Mouse (Mus musculus) left cerebral cortex, adult 9 months (tissue): ENCODE measurements around the gene Cnst.

Source experiments
- DNase-seq, 2 experiments: peaks; one replicate each; pipeline ENCODE4 v3.0.0; 2022; ENCODE audit warnings: low spot score in 2 of 2

Cnst gene

GRCm38 (mm10) chr1:179591639-179592038 lies 45.5 kb downstream of the Cnst start:
- DNase-seq: peak; percentile 36 to 45

- no peak for DNase-seq
These were observed 46.0 kb downstream of the Cnst start for GRCm38 (mm10) chr1:179592143-179592542.

DNA sequence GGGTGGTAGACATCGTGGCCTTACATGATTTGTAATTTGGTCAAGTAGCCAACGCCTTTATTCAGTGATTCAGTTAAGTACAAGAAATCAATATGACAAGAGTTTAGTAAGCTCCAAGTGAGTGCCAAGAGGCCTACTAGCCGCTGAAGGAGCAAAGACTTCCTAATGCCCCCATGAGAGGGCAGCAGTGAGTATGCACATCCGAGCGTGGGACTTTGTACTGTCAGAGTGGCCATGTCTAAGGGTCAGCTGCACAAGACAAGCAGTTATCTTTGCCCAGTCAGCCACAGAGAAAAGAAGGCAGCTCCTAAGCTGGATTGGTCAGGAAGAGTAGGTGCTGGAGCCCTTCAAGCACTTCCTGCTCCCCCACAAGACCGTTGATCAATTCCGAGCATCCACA lies 46.8 kb downstream of the Cnst start:
- no peak for DNase-seq

DNA sequence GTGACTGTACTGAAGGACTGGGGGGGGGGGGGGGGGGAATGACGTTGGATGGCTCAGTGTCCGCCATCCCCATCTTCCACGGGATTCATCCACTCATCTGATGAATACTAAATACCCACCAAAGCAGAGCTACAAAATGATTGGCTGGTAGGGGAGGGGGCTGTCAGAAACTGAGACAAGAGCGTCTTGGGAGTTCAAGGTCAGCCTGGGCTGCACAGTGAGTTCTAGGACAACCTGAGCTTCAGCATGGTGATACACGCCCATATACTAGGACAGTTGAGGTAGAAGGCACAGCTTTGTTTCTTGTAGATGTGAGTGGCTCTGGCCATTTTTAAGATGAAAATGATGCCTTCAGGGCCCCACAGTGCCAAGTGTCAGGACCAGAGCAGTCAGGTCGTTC lies 52.2 kb downstream of the Cnst start:
- no peak for DNase-seq

GRCm38 (mm10) chr1:179604526-179604925 lies 58.4 kb downstream of the Cnst start:
- no peak for DNase-seq

DNA sequence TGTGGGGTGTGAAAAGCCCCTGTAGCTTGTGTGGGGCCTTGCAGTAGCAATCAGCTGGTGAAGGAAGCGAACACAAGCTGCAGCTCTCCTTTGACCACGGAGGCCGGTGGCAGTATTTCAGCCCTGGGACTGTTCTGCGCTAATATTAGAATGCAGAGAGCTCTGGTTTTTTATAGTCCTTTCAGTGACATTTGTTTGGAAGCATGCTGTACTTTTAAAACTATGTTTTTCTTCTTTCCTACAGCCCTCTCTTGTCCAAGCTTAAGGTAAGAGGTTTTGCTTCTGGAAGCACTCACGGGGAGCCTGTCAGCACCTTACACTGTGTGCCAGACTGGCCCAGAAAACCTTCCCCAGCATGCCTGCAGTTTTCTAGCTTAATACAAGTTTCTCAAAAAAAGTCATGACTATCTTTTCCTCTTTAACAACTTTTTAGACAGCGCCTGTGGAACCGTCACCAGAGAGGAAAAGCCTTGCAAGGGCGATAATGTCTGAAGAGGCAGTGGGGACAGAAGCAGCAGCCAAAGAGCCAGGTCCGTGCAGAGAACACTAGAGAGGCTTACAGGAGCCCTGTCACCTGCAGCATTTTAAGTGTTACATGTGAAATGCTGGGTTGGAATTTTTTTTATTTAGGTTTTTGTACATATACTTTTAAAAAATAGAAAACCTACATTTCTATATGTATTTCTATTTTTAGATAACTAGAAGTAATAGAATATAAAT lies 60.0 kb downstream of the Cnst start:
- DNase-seq: no peak

DNA sequence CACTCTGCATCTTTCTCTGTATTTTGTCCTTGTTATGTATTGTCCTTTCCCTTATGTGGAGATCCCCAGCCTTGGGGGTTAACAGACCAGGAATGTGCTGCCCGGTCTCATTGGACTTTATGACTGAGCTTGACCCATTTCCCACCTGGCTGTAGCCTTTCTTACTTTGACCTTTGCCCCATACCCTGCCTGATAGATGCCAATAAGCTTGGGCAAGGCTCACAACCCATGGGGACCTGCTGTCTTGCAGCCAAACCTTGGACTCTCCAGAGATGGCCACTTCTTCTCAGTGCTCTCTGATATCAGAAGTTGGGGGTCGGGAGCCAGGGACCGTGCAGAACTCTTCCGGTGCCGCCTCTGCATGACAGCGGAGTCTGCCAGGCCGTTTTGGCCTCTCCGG lies 62.4 kb downstream of the Cnst start:
- DNase-seq: no peak

DNA sequence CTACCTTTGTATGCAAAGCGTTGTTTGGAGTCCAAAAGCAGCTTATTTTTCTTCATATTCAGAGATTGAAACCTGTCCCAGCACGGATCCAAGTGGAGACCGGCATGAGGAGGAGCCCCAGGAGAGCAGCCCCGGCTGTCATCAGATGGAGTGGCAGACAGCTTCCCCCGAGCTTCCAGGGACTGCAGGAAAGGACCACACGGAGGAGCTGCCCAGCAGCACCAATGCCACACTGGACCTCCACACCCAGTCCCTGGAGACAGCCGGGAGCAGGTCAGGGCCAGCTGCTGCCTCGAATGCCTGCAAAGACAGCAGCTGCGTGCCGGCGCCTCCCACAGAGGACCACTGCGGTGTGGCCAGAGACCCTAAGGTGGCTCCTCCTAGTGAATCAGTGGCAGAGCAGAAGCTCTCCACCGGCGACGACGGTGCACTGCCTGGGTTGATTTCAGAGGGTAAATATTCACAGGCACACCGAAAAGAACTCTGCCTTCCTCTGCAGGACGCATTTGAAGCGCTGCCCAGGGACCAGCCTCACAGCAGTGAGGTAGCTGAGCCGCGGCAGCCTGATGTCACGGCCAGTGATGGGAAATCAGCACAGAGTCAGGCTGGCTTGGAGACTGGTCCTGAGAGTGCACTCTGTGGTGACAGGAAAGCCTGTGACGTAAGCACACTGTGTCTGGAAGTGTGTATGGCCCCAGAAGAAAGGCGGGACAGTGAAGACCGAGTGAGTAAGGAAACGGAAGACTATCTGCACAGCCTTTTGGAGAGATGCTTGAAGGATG lies 63.7 kb downstream of the Cnst start:
- no peak for DNase-seq

- DNase-seq: no peak
These were observed 65.0 kb downstream of the Cnst start for GRCm38 (mm10) chr1:179611182-179611581.

DNA sequence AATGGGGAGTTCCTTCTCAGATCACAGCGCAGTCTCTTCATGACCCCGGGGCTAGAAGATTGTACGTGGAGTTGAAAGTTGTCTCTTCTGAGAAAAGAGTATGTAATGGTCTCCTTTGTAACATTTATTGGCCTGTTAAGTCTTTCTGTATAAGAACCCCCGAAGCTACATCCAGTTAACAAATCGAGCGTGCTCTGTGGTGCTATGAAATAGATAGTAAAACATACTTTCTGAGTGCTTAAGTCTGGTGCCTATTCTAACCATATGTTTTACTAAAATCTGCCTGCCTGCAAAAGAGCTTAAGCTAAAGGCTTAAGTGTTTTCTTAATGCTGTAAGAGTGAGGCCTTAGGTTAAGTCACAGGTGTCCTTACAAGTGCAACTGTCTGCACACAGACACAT lies 66.2 kb downstream of the Cnst start:
- DNase-seq: no peak

DNA sequence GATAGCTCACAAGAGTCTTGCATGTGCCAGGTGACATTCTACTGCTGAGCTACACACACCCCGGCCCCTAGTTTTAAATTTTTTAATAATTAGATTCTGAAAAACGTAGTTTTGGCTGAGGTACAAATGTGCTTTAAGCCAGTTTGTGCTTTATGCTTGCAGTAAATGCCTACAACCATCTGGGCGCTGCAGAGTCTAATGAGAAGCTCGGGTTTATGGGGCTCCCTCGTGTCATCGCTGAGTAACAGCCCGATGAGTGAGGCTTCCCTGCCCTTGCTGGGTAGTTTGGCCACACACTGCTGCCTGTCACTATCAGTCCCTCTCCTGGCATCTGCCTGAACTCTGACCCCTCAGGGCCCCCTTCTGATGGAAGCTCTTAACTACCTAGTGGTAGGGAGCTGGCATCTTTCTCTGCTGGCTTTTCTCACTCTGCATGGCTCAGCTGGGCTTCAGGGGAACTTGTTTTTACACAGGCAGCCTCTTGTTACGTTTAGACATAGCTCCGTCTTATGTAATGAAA lies 66.9 kb downstream of the Cnst start:
- no peak for DNase-seq

- DNase-seq: no peak
These were observed 71.3 kb downstream of the Cnst start for GRCm38 (mm10) chr1:179617426-179617825.

DNA sequence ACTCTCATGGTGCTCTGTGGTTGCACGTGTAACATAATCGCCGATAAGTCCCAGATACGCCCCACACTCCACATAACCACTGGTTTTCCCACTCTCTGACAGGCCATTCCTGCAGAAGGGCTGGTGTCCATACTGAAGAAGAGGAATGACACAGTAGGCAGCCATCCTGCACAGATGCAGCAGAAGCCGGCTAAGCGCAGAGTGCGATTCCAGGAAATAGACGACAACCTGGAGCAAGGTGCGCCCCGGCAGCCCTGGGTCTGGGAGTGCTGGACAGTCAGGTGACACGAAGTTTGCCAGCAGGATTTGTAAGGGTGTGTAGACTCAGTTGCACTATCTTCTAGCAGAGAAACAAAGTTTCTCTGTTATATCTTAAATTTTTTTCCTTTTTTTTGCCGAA lies 76.5 kb downstream of the Cnst start:
- no peak for DNase-seq

DNA sequence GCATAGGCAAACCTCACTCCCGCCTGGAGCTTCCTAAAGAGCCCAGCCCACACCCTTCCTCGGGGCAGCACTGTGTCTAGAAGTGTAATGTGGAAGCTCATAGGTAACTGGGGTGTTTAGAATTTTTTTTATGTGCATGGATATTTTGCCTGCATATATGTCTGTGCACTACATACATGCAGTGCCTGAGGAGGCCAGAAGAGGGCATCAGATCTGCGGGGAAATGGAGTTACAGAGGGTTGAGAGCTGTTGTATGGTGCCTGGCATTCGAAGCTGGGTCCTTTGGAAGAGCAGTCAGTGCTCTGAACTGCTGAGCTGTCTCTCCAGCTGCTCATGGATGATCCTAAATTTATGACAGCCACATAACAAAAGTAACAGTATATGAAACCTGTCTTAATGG lies 77.5 kb downstream of the Cnst start:
- DNase-seq: peak in 1 of 2 experiments; percentile 24

DNA sequence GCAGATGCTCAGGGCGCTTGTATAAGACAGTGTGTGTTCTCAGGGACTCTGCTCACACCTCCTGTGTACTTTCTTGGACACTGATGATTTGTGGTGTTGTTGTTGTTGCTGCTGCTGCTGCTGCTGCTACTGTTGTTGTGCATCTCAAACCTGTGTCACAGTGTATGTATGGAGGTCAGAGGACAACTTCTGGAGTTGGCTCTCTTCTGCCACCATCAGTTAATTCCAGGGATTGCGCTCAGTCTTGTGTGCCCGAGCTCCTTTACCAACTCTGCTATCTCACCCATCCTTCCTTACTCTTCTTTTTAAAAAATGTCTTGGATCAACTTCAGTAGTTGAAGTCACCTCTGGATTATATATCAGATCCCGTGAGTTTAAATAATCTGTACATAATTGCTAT lies 78.2 kb downstream of the Cnst start:
- peak in 1 of 2 experiments; percentile 30 for DNase-seq

- DNase-seq: no peak
These were observed 81.7 kb downstream of the Cnst start for GRCm38 (mm10) chr1:179627855-179628254.

- no peak for DNase-seq
These were observed 82.4 kb downstream of the Cnst start for GRCm38 (mm10) chr1:179628438-179629106.

- DNase-seq: no peak
These were observed 83.1 kb downstream of the Cnst start for GRCm38 (mm10) chr1:179629276-179629675.

DNA sequence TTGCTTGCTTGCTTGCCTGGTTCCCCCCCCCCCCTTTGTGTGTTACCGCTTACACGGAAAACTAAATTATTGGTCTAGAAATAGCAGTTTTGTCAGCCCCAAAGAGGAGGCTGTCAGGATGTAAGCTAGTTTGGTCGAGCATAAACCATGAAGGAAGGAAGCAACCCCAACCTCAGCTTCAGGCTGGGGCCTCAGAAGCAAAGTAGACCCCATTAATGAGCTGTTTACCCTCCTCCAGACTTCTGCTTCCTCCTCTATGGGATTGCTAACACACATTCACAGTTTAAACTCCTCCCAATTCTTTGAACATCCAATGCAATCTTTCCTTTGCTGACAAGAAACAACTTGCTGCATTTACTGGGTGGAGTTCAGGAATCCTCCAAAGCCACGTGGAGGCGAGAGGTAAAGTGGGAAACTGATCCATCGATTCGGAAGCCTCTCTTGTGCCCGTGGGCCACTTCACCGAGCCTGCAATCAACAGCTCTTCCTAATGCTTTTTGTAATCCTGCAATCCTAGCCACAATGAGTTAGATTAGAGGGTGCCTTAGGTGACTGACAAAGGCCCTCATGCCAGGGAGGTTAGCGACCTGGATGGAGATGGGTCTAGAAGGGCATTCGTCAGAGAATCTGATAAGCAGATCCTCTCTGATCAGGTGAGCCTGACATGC lies 86.7 kb downstream of the Cnst start:
- DNase-seq: no peak

GRCm38 (mm10) chr1:179633414-179633752 lies 87.2 kb downstream of the Cnst start:
- no peak for DNase-seq

GRCm38 (mm10) chr1:179634159-179634558 lies 88.0 kb downstream of the Cnst start:
- DNase-seq: no peak

DNA sequence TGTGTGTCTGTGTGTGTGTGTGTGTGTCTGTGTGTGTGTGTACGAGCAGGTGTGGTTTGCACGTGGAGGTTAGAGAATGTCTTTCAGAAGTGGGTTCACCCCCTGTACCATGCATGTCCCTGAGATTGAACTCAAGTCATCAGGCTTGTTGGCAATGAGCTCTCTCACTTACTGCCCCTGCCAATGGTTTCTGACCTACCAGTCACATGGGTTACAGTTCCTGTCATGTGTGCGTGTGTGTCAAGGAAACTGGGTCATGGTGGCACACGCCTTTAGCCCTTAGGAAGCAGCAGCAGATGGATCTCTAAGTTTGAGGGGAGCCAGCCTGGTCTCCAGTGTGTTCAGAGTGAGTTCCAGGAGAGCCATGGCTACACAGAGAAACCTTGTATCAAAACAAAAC lies 96.6 kb downstream of the Cnst start:
- DNase-seq: no peak
